Mouse (Mus musculus) stomach, embryonic 15.5 days (tissue): ENCODE results near the gene Fasn. TPM values are rescaled to one million over a fixed set of nuclear protein-coding genes. Genes with fewer than 3 reads are reported as not detected.
A peak's percentile ranks its signal among the peaks of the same experiment; 100 is the strongest.
"Not testable (repeated sequence)": the region's sequence is repeated elsewhere in the genome, so short reads cannot be mapped to it uniquely, and the experiment has no call there.

Source experiments
- ATAC-seq: fragments of 200-750 bp; cut with Nextera tagmentation; 2 replicates; pipeline ENCODE4 v1.8.0; 2017; ENCODE audit warnings: low read depth, moderate number of reproducible peaks, moderate TSS enrichment; ENCODE audit not compliant: insufficient read depth, low FRiP score
- H3K27ac ChIP-seq: fragments of 300-500 bp; sonication (generic); 2 replicates; pipeline ENCODE4 v1.5.1; 2015; ENCODE audit warnings: mild to moderate bottlenecking, inconsistent platforms
- H3K27me3 ChIP-seq: fragments of 300-500 bp; sonication (generic); replicated peaks from 2 replicates; pipeline ENCODE4 v1.6.1; 2015; ENCODE audit warnings: inconsistent platforms
- H3K36me3 ChIP-seq: fragments of 300-500 bp; sonication (generic); 2 replicates; pipeline ENCODE4 v1.6.1; 2015; ENCODE audit warnings: inconsistent platforms
- H3K4me1 ChIP-seq: fragments of 300-500 bp; sonication (generic); 2 replicates; pipeline ENCODE4 v1.6.1; 2015; ENCODE audit warnings: inconsistent platforms
- H3K4me2 ChIP-seq: fragments of 300-500 bp; sonication (generic); 2 replicates; pipeline ENCODE4 v1.6.1; 2015; ENCODE audit warnings: mild to moderate bottlenecking, inconsistent platforms
- H3K4me3 ChIP-seq: fragments of 300-500 bp; sonication (generic); replicated peaks from 2 replicates; pipeline ENCODE4 v1.5.1; 2015; ENCODE audit warnings: inconsistent platforms
- H3K9ac ChIP-seq: fragments of 300-500 bp; sonication (generic); 2 replicates; pipeline ENCODE4 v1.6.1; 2015; ENCODE audit warnings: inconsistent platforms
- H3K9me3 ChIP-seq: fragments of 300-500 bp; sonication (generic); 2 replicates; pipeline ENCODE4 v1.6.1; 2016; ENCODE audit warnings: inconsistent platforms
- WGBS: fragments of 180-500 bp; shearing (Covaris S2); methylation state at CpG from one replicate; pipeline ENCODE4 v1.1.7; 2015; 5-methylcytosine and 5-hydroxymethylcytosine counted together
- polyA plus RNA-seq: library from polyadenylated mRNA; unstranded; fragments of >200 nt; fragmentation: Nextera tagmentation; extraction: Ambion mirVana; gene quantifications from 2 replicates; pipeline ENCODE4 v1.2.1, GENCODE M21; 2015

Fasn gene
- polyA plus RNA-seq, 1 experiment from 2014 or later: 45.9 TPM

- no peaks in the 10 kb centered on the region for H3K9me3 ChIP-seq
- H3K4me1 ChIP-seq: no peaks in the 10 kb centered on the region
- WGBS: 64% methylated on average over 1 of the region's 1 CpGs
- H3K27ac ChIP-seq: no peak overlapping the region; the same call in 1 of the 2 replicates
- peak; percentile 50 for ATAC-seq
- H3K4me2 ChIP-seq: no peak overlapping the region
- no peak overlapping the region for H3K9ac ChIP-seq
- H3K36me3 ChIP-seq: no peaks in the 10 kb centered on the region
- H3K27me3 ChIP-seq: no peaks in the 10 kb centered on the region
- no peak overlapping the region for H3K4me3 ChIP-seq
Measured at GRCm38 (mm10) chr11:120768206-120768605, 56.1 kb downstream of the Fasn start.

- ATAC-seq, H3K36me3 ChIP-seq, H3K4me1 ChIP-seq, H3K27me3 ChIP-seq, H3K27ac ChIP-seq, H3K9ac ChIP-seq, H3K4me3 ChIP-seq, H3K4me2 ChIP-seq, H3K9me3 ChIP-seq: not testable (repeated sequence)
- WGBS: 63% methylated on average over 5 of the region's 7 CpGs
Measured at GRCm38 (mm10) chr11:120767023-120767422, 57.3 kb downstream of the Fasn start.

GRCm38 (mm10) chr11:120763121-120763999, 61.0 kb downstream of the Fasn start:
- WGBS: 0% methylated on average over 3 of the region's 23 CpGs
- not testable (repeated sequence) for H3K27me3 ChIP-seq, H3K4me2 ChIP-seq, H3K9ac ChIP-seq, H3K27ac ChIP-seq, H3K4me1 ChIP-seq, H3K36me3 ChIP-seq, H3K4me3 ChIP-seq, H3K9me3 ChIP-seq
- peak; percentile 43; the same call in 1 of the 2 replicates for ATAC-seq

GRCm38 (mm10) chr11:120762672-120763041, 61.7 kb downstream of the Fasn start, which contains the start of gene Hmga1b:
Gene Hmga1b (plus strand): TSS chr11:120762794.
- H3K9ac ChIP-seq, H3K36me3 ChIP-seq, H3K9me3 ChIP-seq, H3K4me2 ChIP-seq, H3K27me3 ChIP-seq, H3K4me1 ChIP-seq, H3K4me3 ChIP-seq: not testable (repeated sequence)
- ATAC-seq: peak; percentile 54; the same call in 1 of the 2 replicates
- WGBS: 15% methylated on average over 14 of the region's 14 CpGs
- H3K27ac ChIP-seq: peak within 1 kb of the TSS; percentile 41

- no peak overlapping the region for H3K4me2 ChIP-seq
- H3K27ac ChIP-seq: peak overlapping the region; percentile 41
- ATAC-seq: peak; percentile 33; the same call in 1 of the 2 replicates
Measured at GRCm38 (mm10) chr11:120761811-120762671, 62.3 kb downstream of the Fasn start.

GRCm38 (mm10) chr11:120760236-120760635, 64.1 kb downstream of the Fasn start:
- Histone ChIP-seq H3K36me3 (no peaks in the 10 kb centered on the region), H3K27ac (no peak overlapping the region), H3K4me2 (no peak overlapping the region), H3K4me1 (no peaks in the 10 kb centered on the region), H3K9ac (no peak overlapping the region), H3K27me3 (no peaks in the 10 kb centered on the region), H3K9me3 (no peaks in the 10 kb centered on the region), H3K4me3 (no peak overlapping the region)
- WGBS: 86% methylated on average over 9 of the region's 9 CpGs
- no peak for ATAC-seq

More at GRCm38 (mm10) chr11:120761811-120762671, 62.3 kb downstream of the Fasn start:
- Histone ChIP-seq H3K27me3 (no peaks in the 10 kb centered on the region), H3K4me3 (no peak overlapping the region), H3K9ac (no peak overlapping the region), H3K36me3 (no peaks in the 10 kb centered on the region), H3K9me3 (no peaks in the 10 kb centered on the region), H3K4me1 (no peaks in the 10 kb centered on the region)
- 60% methylated on average over 14 of the region's 14 CpGs for WGBS

Other genes starting within 250 kb of the Fasn start
- 537 and 556 TPM in 2 replicates for gene Arhgdia, start 242.9 kb downstream of the Fasn start, polyA plus RNA-seq
- 420 and 451 TPM in 2 replicates for gene Alyref, start 226.2 kb downstream of the Fasn start, polyA plus RNA-seq
- 196 and 200 TPM in 2 replicates for gene Anapc11, start 226.1 kb downstream of the Fasn start, polyA plus RNA-seq
- gene Npb, start 216.1 kb downstream of the Fasn start, polyA plus RNA-seq: 9.8 and 12.1 TPM in 2 replicates
- 183 and 188 TPM in 2 replicates for gene Pcyt2, start 206.6 kb downstream of the Fasn start, polyA plus RNA-seq
- gene Sirt7, start 199.3 kb downstream of the Fasn start, polyA plus RNA-seq: 38.1 and 39.0 TPM in 2 replicates
- gene Mafg, start 190.9 kb downstream of the Fasn start, polyA plus RNA-seq: 29.3 and 31.9 TPM in 2 replicates
- gene Pycr1, start 180.8 kb downstream of the Fasn start, polyA plus RNA-seq: 32.5 and 32.7 TPM in 2 replicates
- 0.28 and 0.44 TPM in 2 replicates for gene Myadml2, start 176.4 kb downstream of the Fasn start, polyA plus RNA-seq
- gene Notum, start 163.4 kb downstream of the Fasn start, polyA plus RNA-seq: 3.9 and 4.9 TPM in 2 replicates
- 105 and 113 TPM in 2 replicates for gene Aspscr1, start 151.6 kb downstream of the Fasn start, polyA plus RNA-seq
- gene Cenpx, start 110.8 kb downstream of the Fasn start, polyA plus RNA-seq: 155 and 158 TPM in 2 replicates
- 55.7 and 57.3 TPM in 2 replicates for gene Lrrc45, start 110.6 kb downstream of the Fasn start, polyA plus RNA-seq
- 36.4 and 39.4 TPM in 2 replicates for gene Rac3, start 103.1 kb downstream of the Fasn start, polyA plus RNA-seq
- gene Dcxr, start 97.3 kb downstream of the Fasn start, polyA plus RNA-seq: 31.6 and 33.5 TPM in 2 replicates
- gene Cbr2, start 92.4 kb downstream of the Fasn start, polyA plus RNA-seq: 54.5 and 82.4 TPM in 2 replicates
- gene Hmga1b, start 61.8 kb downstream of the Fasn start, polyA plus RNA-seq: 4.3 and 9.3 TPM in 2 replicates
- gene Rfng, start 40.3 kb downstream of the Fasn start, polyA plus RNA-seq: 35.8 and 40.9 TPM in 2 replicates
- 157 and 172 TPM in 2 replicates for gene Gps1, start 40.3 kb downstream of the Fasn start, polyA plus RNA-seq
- 69.2 and 79.0 TPM in 2 replicates for gene Dus1l, start 28.1 kb downstream of the Fasn start, polyA plus RNA-seq
- gene Ccdc57, start 108.3 kb upstream of the Fasn start, polyA plus RNA-seq: 4.5 and 5.6 TPM in 2 replicates
- 57.7 and 60.4 TPM in 2 replicates for gene Slc16a3, start 123.9 kb upstream of the Fasn start, polyA plus RNA-seq
- 110 and 119 TPM in 2 replicates for gene Csnk1d, start 166.8 kb upstream of the Fasn start, polyA plus RNA-seq
- gene Cd7, start 214.9 kb upstream of the Fasn start, polyA plus RNA-seq: 2.6 and 3.3 TPM in 2 replicates
- gene Sectm1b, start 239.0 kb upstream of the Fasn start, polyA plus RNA-seq: 0.92 and 1.3 TPM in 2 replicates